Mouse (Mus musculus) lung, adult 2 months (tissue): ENCODE results near the gene Lenep.

Experiments used
- CTCF ChIP-seq: fragments of 200-500 bp; IDR thresholded peaks from 2 replicates; pipeline ENCODE4 v1.5.1; 2011; ENCODE audit warnings: mild to moderate bottlenecking, low read length, control low read depth; ENCODE audit not compliant: insufficient read depth
- POLR2A ChIP-seq: fragments of 200-500 bp; IDR thresholded peaks from 2 replicates; pipeline ENCODE4 v1.6.1; 2011; ENCODE audit warnings: low read depth, mild to moderate bottlenecking, control low read depth, low read length, borderline replicate concordance; ENCODE audit errors: extremely low read depth

GRCm38 (mm10) chr3:89430171-89431159 is 27.9 kb upstream of the Lenep start, which contains the start of gene Pygo2:
- peak; percentile 82 for TF ChIP-seq POLR2A
- no peak for TF ChIP-seq CTCF
